Mouse (Mus musculus) thymus, adult 2 months (tissue): Measurements from ENCODE around the gene Nabp2.

ENCODE experiments used
- CTCF ChIP-seq: fragments of 200-500 bp; IDR thresholded peaks from 2 replicates; pipeline ENCODE4 v1.5.1; 2012; ENCODE audit warnings: mild to moderate bottlenecking, control low read depth, low read length, moderate library complexity, borderline replicate concordance; ENCODE audit not compliant: control insufficient read depth, poor library complexity, insufficient read depth; ENCODE audit errors: extremely low read depth
- POLR2A ChIP-seq: fragments of 200-500 bp; IDR thresholded peaks from 2 replicates; pipeline ENCODE4 v1.6.1; 2012; ENCODE audit warnings: mild to moderate bottlenecking, low read length, control low read depth, moderate library complexity; ENCODE audit not compliant: control insufficient read depth, poor library complexity, insufficient read depth; ENCODE audit errors: extremely low read depth

- TF ChIP-seq POLR2A (no peak), CTCF (no peak)
These were observed 9.7 kb downstream of the Nabp2 start for GRCm38 (mm10) chr10:128401638-128402037.
